Mouse (Mus musculus) cerebellum, adult 2 months (tissue): ENCODE data around the gene Ccnb2. TPM values are rescaled to one million over a fixed set of nuclear protein-coding genes. Genes with fewer than 3 reads are reported as not detected.
A peak's percentile ranks its signal among the peaks of the same experiment; 100 is the strongest.

ENCODE experiments used
- DNase-seq, 2 experiments: peaks; one replicate each; pipeline ENCODE4 v3.0.0; 2021
- H3K27ac ChIP-seq: fragments of 200-500 bp; 2 replicates; pipeline ENCODE4 v1.5.1; 2012; ENCODE audit warnings: low read length, control low read depth, inconsistent platforms; ENCODE audit not compliant: insufficient read depth
- H3K27me3 ChIP-seq: fragments of 200-500 bp; 2 replicates; pipeline ENCODE4 v1.6.1; 2012; ENCODE audit warnings: inconsistent platforms, mild to moderate bottlenecking, low read length, moderate library complexity; ENCODE audit not compliant: control insufficient read depth, insufficient read depth
- H3K4me1 ChIP-seq: fragments of 200-500 bp; 2 replicates; pipeline ENCODE4 v1.6.1; 2011; ENCODE audit warnings: low read length; ENCODE audit not compliant: control insufficient read depth, insufficient read depth
- H3K4me3 ChIP-seq: fragments of 200-500 bp; replicated peaks from 2 replicates; pipeline ENCODE3; 2011; ENCODE audit warnings: mild to moderate bottlenecking, low read depth, low read length, control low read depth; ENCODE audit not compliant: insufficient read depth
- CTCF ChIP-seq: fragments of 200-500 bp; IDR thresholded peaks from 2 replicates; pipeline ENCODE4 v1.5.1; 2011; ENCODE audit warnings: low read depth, mild to moderate bottlenecking, control low read depth, low read length, moderate library complexity, borderline replicate concordance; ENCODE audit not compliant: insufficient read depth
- POLR2A ChIP-seq: fragments of 200-500 bp; IDR thresholded peaks from 2 replicates; pipeline ENCODE4 v1.6.1; 2011; ENCODE audit warnings: low read length, control low read depth, borderline replicate concordance; ENCODE audit not compliant: insufficient read depth
- WGBS: fragments of 180-500 bp; shearing (Covaris S2); methylation state at CpG from one replicate; pipeline ENCODE4 v1.1.7; 2018; 5-methylcytosine and 5-hydroxymethylcytosine counted together
- polyA plus RNA-seq: library from polyadenylated mRNA; depleted of rRNA; stranded (reverse); fragments of >200 nt; gene quantifications from 2 replicates; pipeline ENCODE4 v1.2.3, GENCODE M21; 2012

The Ccnb2 gene
- polyA plus RNA-seq, 1 experiment: 2.3 TPM

- Histone ChIP-seq H3K27ac (no peak overlapping the region), H3K4me1 (no peaks in the 10 kb centered on the region), H3K4me3 (no peak overlapping the region), H3K27me3 (no peaks in the 10 kb centered on the region)
- 91% methylated on average over 8 of the region's 8 CpGs for WGBS
- DNase-seq: no peak
- TF ChIP-seq CTCF (no peak), POLR2A (no peak)
Observed at GRCm38 (mm10) chr9:70409743-70410142, 11.6 kb downstream of the Ccnb2 start.

GRCm38 (mm10) chr9:70408791-70409190, 12.6 kb downstream of the Ccnb2 start:
- Histone ChIP-seq H3K4me1 (no peaks in the 10 kb centered on the region), H3K27ac (no peak overlapping the region), H3K27me3 (no peaks in the 10 kb centered on the region), H3K4me3 (no peak overlapping the region)
- 88% methylated on average over 3 of the region's 3 CpGs for WGBS
- no peak for DNase-seq
- TF ChIP-seq POLR2A (no peak), CTCF (peak; percentile 37; the same call in 1 of the 2 replicates)

GRCm38 (mm10) chr9:70406596-70406995, 14.8 kb downstream of the Ccnb2 start:
- Histone ChIP-seq H3K4me1 (no peaks in the 10 kb centered on the region), H3K27me3 (no peaks in the 10 kb centered on the region), H3K27ac (no peak overlapping the region), H3K4me3 (no peak overlapping the region)
- no peak for DNase-seq
- TF ChIP-seq POLR2A (no peak), CTCF (no peak)
- WGBS: 83% methylated on average over 3 of the region's 3 CpGs

- no peaks in the 10 kb centered on the region for H3K4me1 ChIP-seq
- WGBS: 93% methylated on average over 8 of the region's 8 CpGs
- TF ChIP-seq POLR2A (no peak), CTCF (no peak)
- no peaks in the 10 kb centered on the region for H3K27me3 ChIP-seq
- no peak overlapping the region for H3K27ac ChIP-seq
- H3K4me3 ChIP-seq: no peak overlapping the region
- no peak for DNase-seq
Observed at GRCm38 (mm10) chr9:70401937-70402539, 19.3 kb downstream of the Ccnb2 start.

DNA sequence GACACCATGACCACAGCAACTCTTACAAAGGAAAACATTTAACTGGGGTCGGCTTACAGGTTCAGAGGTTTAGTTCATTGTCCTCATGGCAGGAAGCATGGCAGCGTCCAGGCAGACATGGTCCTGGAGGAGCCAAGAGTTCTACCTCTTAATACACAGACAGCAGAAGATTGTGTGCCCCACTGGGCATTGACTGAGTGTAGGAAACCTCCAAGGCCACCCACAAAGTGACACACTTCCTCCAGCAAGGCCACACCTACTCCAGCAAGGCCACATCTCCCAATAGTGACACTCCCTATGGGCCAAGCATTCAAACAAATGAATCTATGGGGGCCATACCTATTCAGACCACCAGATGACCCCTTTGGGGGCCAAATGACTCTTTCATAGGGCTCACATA, 25.3 kb downstream of the Ccnb2 start:
- Histone ChIP-seq H3K27ac (no peak overlapping the region), H3K4me3 (no peak overlapping the region), H3K27me3 (no peaks in the 10 kb centered on the region), H3K4me1 (no peaks in the 10 kb centered on the region)
- 89% methylated on average over 2 of the region's 2 CpGs for WGBS
- TF ChIP-seq POLR2A: no peak
- no peak for TF ChIP-seq CTCF
- DNase-seq: no peak

DNA sequence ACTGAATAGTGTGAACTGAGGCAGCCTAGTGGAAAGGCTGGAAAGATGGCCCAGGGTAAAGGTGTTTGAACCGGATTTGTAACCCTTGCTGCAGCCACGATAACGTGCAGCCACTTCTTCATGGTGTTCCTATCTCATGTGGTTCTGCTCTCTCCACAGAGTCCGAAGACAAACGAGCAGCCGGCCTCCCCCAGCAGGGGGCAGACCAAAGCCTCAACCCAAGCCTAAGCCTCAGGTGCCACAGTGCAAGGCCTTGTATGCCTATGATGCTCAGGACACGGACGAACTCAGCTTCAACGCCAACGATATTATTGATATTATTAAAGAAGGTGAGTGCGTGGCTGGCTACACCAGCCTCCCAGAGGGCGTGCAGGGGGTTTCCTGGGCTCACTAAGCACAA, 25.7 kb downstream of the Ccnb2 start:
- H3K4me3 ChIP-seq: no peak overlapping the region
- TF ChIP-seq POLR2A: no peak
- TF ChIP-seq CTCF: no peak
- no peak overlapping the region for H3K27ac ChIP-seq
- 82% methylated on average over 12 of the region's 12 CpGs for WGBS
- no peaks in the 10 kb centered on the region for H3K27me3 ChIP-seq
- DNase-seq: no peak
- no peaks in the 10 kb centered on the region for H3K4me1 ChIP-seq

- peak; percentile 15 to 35 for DNase-seq
- TF ChIP-seq CTCF (peak; percentile 54), POLR2A (no peak)
- Histone ChIP-seq H3K4me1 (no peaks in the 10 kb centered on the region), H3K27me3 (no peaks in the 10 kb centered on the region), H3K4me3 (no peak overlapping the region), H3K27ac (no peak overlapping the region)
- 7% methylated on average over 6 of the region's 6 CpGs for WGBS
Observed at GRCm38 (mm10) chr9:70392563-70392907, 28.8 kb downstream of the Ccnb2 start.

DNA sequence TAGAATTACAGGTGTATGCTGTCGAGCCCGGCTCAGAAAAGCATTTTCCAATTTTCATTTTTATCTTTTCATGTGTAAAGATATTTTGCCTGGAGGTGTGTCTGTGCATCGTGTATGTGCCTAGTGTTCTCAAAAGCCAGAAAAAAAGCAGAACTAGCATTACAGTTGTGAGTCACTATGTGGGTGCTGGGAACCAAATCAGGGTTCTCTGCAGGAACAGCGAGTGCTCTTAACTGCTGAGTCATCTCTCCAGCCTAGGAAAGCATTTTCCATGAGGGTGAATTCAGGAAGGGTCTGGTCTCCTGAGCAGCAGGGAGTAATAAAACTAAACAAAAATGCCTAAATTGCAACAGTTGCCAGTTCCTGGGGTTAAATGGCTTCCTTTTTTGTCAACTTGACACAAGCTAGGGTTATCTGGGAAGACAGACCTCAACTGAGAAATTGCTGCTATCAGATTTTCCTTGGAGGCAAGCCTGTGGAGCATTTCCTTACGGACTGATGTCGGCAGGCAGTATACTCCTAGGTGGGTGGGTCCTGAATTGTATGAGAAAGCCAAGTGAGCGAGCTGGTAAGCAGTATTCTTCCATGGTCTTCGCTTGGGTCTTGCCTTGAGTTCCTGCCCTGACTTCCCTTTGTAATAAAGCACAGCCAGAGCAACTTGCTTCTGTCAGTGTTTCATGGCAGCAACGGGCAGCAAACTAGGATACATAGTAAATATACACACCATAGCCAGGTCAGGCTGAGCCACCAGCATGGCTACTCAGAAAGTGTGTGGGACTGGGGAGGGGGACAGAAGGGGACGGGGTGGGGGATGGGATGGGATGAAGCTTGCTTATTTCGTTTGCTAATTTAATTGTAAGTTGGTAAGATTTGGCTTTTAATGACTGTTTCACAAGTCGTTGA, 29.4 kb downstream of the Ccnb2 start:
- TF ChIP-seq CTCF: no peak
- TF ChIP-seq POLR2A: no peak
- 62% methylated on average over 12 of the region's 12 CpGs for WGBS
- Histone ChIP-seq H3K4me1 (no peaks in the 10 kb centered on the region), H3K27me3 (no peaks in the 10 kb centered on the region), H3K27ac (no peak overlapping the region), H3K4me3 (no peak overlapping the region)
- no peak for DNase-seq
